Mouse (Mus musculus): ENCODE measurements around the gene Etl4. TPM values are rescaled to one million over a fixed set of nuclear protein-coding genes. Genes with fewer than 3 reads are reported as not detected.
A peak's percentile ranks its signal among the peaks of the same experiment; 100 is the strongest.

The Etl4 gene
- total and polyA plus RNA-seq, 2 experiments: 3.5 to 5.5 TPM

DNA sequence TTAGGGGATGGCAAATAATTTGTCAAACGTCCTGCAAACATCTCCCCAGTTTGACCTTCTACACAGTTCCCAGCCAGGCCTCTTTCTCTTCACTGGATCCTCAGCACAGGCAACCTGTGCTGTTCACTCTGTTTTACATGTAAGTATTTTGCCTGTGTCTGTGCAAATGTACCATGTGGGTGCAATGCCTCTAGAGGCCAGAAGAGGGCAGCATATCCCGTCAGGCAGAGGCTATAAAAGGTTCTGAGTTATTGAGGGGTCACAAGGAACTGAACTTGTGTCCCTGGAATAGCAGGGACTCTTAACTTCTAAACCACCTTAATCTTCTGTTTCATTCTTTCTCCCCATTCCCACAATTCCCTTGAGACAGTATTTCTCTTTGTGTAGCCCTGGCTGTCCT is 582.5 kb downstream of the Etl4 start:
- peak; percentile 50; the same call in 1 of the 2 replicates for TF ChIP-seq CTCF (IDR thresholded peaks at IDR 0.05; ENCODE audit: low read depth, low read length)
- TF ChIP-seq POLR2A (IDR thresholded peaks at IDR 0.05; ENCODE audit: extremely low read depth, insufficient read depth, low read length): no peak
- Histone ChIP-seq H3K9ac (ENCODE audit: low read depth, low read length) (no peak overlapping the region), H3K27ac (replicated peaks; ENCODE audit: insufficient read depth, low read depth, low read length) (no peak overlapping the region), H3K79me2 (ENCODE audit: control insufficient read depth, insufficient read depth, low read length) (no peaks in the 10 kb centered on the region), H3K36me3 (ENCODE audit: control insufficient read depth, insufficient read depth, low read length) (no peaks in the 10 kb centered on the region), H3K4me1 (ENCODE audit: control insufficient read depth, insufficient read depth, low read length) (no peaks in the 10 kb centered on the region), H3K4me3 (ENCODE audit: insufficient read depth, low read depth, low read length) (no peak overlapping the region), H3K27me3 (ENCODE audit: control insufficient read depth, insufficient read depth, low read length) (no peaks in the 10 kb centered on the region)
- WGBS: 47% methylated on average over 2 of the region's 2 CpGs
- DNase-seq (ENCODE audit: extremely low read depth, low read depth, low spot score): peak; percentile 13

DNA sequence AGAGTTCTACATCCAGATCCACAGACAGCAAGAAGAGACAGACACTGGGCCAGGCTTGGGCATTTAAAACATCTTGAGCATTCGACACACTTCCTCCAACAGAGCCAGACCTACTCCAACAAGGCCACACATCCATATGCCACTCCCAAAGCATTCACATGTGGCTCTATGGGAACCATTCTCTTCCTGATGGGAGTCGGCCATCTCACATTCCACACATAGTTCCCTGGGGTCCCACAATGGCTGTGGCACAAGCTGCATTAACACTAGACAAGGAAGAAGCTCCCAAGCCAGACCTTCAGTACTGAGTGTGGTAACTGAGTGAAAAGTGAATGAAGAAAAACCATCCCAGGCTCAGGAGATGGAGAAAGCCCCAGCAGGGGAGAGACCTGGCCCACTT is 584.2 kb downstream of the Etl4 start:
- DNase-seq (ENCODE audit: extremely low read depth, low read depth, low spot score): no peak
- Histone ChIP-seq H3K4me3 (ENCODE audit: insufficient read depth, low read depth, low read length) (no peak overlapping the region), H3K9ac (ENCODE audit: low read depth, low read length) (no peak overlapping the region), H3K27ac (replicated peaks; ENCODE audit: insufficient read depth, low read depth, low read length) (no peak overlapping the region), H3K79me2 (ENCODE audit: control insufficient read depth, insufficient read depth, low read length) (no peaks in the 10 kb centered on the region), H3K36me3 (ENCODE audit: control insufficient read depth, insufficient read depth, low read length) (no peaks in the 10 kb centered on the region), H3K27me3 (ENCODE audit: control insufficient read depth, insufficient read depth, low read length) (no peaks in the 10 kb centered on the region), H3K4me1 (ENCODE audit: control insufficient read depth, insufficient read depth, low read length) (no peaks in the 10 kb centered on the region)
- TF ChIP-seq POLR2A (IDR thresholded peaks at IDR 0.05; ENCODE audit: extremely low read depth, insufficient read depth, low read length): no peak
- no peak for TF ChIP-seq CTCF (IDR thresholded peaks at IDR 0.05; ENCODE audit: low read depth, low read length)
- 92% methylated on average over 2 of the region's 2 CpGs for WGBS

DNA sequence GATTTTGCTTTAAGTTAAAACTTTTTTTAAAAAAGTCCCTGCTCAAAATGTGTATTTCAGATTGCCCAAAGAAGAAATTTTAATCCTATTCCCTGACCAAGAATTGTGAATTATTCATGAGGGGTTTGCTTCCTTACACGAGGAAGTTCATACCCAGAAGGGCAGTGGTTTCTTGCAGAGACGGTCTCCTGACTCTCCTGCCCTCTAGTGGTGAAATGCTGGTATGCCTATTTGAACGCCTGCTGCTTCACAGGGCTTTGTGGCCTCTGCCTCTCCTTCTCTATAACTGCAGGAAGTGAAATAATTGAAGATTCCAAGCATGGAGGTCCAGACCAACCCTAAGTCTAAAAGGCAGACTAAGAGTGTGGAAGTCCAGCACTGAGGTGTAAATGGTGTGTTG is 585.1 kb downstream of the Etl4 start:
- H3K27ac ChIP-seq (replicated peaks; ENCODE audit: insufficient read depth, low read depth, low read length): no peak overlapping the region
- 36% methylated on average over 3 of the region's 3 CpGs for WGBS
- TF ChIP-seq CTCF (IDR thresholded peaks at IDR 0.05; ENCODE audit: low read depth, low read length): peak; percentile 78
- TF ChIP-seq POLR2A (IDR thresholded peaks at IDR 0.05; ENCODE audit: extremely low read depth, insufficient read depth, low read length): no peak

DNA sequence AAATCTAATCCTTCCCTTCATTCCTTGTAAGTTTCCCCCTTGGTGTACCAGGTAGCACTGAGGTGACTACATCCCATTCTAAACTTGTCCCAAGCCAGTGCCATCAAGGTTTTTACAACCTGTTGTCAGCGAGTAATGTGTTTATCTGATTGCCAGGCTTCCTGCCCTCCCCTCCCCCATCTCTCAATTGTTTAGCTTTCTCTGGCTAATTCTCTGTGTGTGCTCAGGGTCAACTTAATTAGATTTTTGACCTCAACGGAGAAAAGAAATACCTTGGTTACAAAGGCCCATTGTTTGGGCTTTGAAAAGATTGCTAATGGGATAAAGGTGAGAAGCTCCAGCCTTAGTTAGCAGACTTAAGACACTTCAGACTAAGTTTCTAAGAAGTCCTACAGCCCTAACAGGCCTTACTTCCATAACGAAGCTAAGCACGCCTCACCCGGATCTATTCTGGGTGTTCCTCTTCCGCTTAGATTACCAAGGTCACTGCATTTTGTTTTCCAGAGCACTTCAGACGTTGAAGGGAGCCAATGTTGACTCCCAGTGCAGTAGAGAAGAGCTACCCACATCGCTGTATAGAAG is 586.7 kb downstream of the Etl4 start:
- H3K4me1 ChIP-seq (ENCODE audit: control insufficient read depth, insufficient read depth, low read length): no peaks in the 10 kb centered on the region
- no peak overlapping the region for H3K4me3 ChIP-seq (ENCODE audit: insufficient read depth, low read depth, low read length)
- TF ChIP-seq POLR2A (IDR thresholded peaks at IDR 0.05; ENCODE audit: extremely low read depth, insufficient read depth, low read length) (no peak), CTCF (IDR thresholded peaks at IDR 0.05; ENCODE audit: low read depth, low read length) (no peak)
- 69% methylated on average over 8 of the region's 8 CpGs for WGBS
- DNase-seq (ENCODE audit: extremely low read depth, low read depth, low spot score): no peak
- H3K27me3 ChIP-seq (ENCODE audit: control insufficient read depth, insufficient read depth, low read length): no peaks in the 10 kb centered on the region
- no peak overlapping the region for H3K9ac ChIP-seq (ENCODE audit: low read depth, low read length)
- no peaks in the 10 kb centered on the region for H3K79me2 ChIP-seq (ENCODE audit: control insufficient read depth, insufficient read depth, low read length)
- H3K27ac ChIP-seq (replicated peaks; ENCODE audit: insufficient read depth, low read depth, low read length): no peak overlapping the region
- H3K36me3 ChIP-seq (ENCODE audit: control insufficient read depth, insufficient read depth, low read length): no peaks in the 10 kb centered on the region

More for the DNA sequence above, 585.1 kb downstream of the Etl4 start:
- DNase-seq (ENCODE audit: extremely low read depth, low read depth, low spot score): peak; percentile 59
- Histone ChIP-seq H3K4me1 (ENCODE audit: control insufficient read depth, insufficient read depth, low read length) (no peaks in the 10 kb centered on the region), H3K79me2 (ENCODE audit: control insufficient read depth, insufficient read depth, low read length) (no peaks in the 10 kb centered on the region), H3K9ac (ENCODE audit: low read depth, low read length) (no peak overlapping the region), H3K4me3 (ENCODE audit: insufficient read depth, low read depth, low read length) (no peak overlapping the region), H3K36me3 (ENCODE audit: control insufficient read depth, insufficient read depth, low read length) (no peaks in the 10 kb centered on the region), H3K27me3 (ENCODE audit: control insufficient read depth, insufficient read depth, low read length) (no peaks in the 10 kb centered on the region)

DNA sequence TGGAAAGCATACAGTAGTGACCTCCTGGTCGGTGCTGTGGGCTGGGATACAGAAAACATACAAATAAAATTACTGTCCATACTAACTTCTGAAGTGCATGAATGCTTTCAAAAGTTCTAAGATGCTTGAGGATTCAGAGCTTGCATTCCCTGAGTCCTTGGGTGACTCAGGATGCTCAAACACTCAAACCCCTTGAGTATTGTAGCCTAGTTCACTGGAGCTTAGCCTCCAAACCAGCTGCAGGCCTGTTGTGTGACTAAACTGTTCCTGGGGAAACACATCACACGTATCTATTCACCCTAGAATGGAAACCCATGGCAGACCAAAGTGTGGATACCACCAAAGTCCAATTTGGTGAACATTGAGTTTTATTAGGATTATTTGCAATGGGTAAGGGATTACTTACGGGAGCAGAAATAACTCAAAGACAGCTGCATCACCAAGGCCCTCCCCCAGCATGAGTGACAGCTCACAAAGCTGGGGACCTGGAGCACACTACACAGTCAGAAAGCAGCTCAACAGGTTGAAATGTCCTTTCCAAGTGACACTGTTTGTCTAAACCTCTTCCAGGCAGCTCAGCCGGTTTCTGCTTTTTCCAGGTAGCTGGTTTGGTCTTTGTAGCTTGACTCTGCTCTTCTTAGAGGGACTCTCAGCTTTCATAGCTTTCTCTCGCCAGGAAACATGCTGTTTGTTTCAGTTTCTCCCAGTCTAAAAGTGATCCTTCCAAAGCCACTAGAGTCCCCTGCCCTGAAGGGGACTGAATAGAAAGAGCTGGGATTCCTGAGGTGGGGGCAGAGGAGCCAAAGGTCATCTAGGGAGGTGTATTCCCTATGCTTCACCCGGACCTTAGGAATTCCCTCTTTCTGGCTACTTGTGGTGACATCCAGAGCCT is 598.5 kb downstream of the Etl4 start:
- Histone ChIP-seq H3K4me3 (ENCODE audit: insufficient read depth, low read depth, low read length) (no peak overlapping the region), H3K27ac (replicated peaks; ENCODE audit: insufficient read depth, low read depth, low read length) (no peak overlapping the region), H3K79me2 (ENCODE audit: control insufficient read depth, insufficient read depth, low read length) (no peaks in the 10 kb centered on the region), H3K27me3 (ENCODE audit: control insufficient read depth, insufficient read depth, low read length) (no peaks in the 10 kb centered on the region), H3K4me1 (ENCODE audit: control insufficient read depth, insufficient read depth, low read length) (no peaks in the 10 kb centered on the region), H3K36me3 (ENCODE audit: control insufficient read depth, insufficient read depth, low read length) (no peaks in the 10 kb centered on the region), H3K9ac (ENCODE audit: low read depth, low read length) (no peak overlapping the region)
- TF ChIP-seq CTCF (IDR thresholded peaks at IDR 0.05; ENCODE audit: low read depth, low read length) (no peak), POLR2A (IDR thresholded peaks at IDR 0.05; ENCODE audit: extremely low read depth, insufficient read depth, low read length) (no peak)
- WGBS: 59% methylated on average over 6 of the region's 6 CpGs
- no peak for DNase-seq (ENCODE audit: extremely low read depth, low read depth, low spot score)

DNA sequence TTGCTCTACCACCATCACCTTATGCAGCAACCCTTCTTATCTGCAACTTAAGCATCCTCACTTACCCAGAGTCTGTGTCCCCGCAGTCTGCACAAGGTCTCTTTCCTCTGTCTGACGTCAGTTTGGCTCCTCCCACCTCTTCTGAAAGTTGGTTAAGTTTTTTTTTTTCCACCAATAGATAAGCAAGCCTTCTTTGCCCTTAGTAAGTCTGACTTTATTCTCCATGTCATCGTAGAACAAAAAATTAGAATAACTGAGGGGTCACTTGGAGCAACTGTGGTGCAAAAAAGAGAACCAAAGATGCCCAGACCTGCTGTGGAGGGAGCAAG is 599.1 kb downstream of the Etl4 start:
- no peak for DNase-seq (ENCODE audit: extremely low read depth, low read depth, low spot score)
- Histone ChIP-seq H3K9ac (ENCODE audit: low read depth, low read length) (no peak overlapping the region), H3K4me3 (ENCODE audit: insufficient read depth, low read depth, low read length) (no peak overlapping the region), H3K27ac (replicated peaks; ENCODE audit: insufficient read depth, low read depth, low read length) (no peak overlapping the region), H3K4me1 (ENCODE audit: control insufficient read depth, insufficient read depth, low read length) (no peaks in the 10 kb centered on the region), H3K79me2 (ENCODE audit: control insufficient read depth, insufficient read depth, low read length) (no peaks in the 10 kb centered on the region), H3K27me3 (ENCODE audit: control insufficient read depth, insufficient read depth, low read length) (no peaks in the 10 kb centered on the region), H3K36me3 (ENCODE audit: control insufficient read depth, insufficient read depth, low read length) (no peaks in the 10 kb centered on the region)
- TF ChIP-seq CTCF (IDR thresholded peaks at IDR 0.05; ENCODE audit: low read depth, low read length): no peak
- TF ChIP-seq POLR2A (IDR thresholded peaks at IDR 0.05; ENCODE audit: extremely low read depth, insufficient read depth, low read length): no peak
- WGBS: 56% methylated on average over 3 of the region's 3 CpGs
